Mouse (Mus musculus): ENCODE results near the gene Map2.

Map2 gene

GRCm38 (mm10) chr1:66175041-66175665, at the start of gene Map2:
Gene Map2, plus strand, starts transcription at chr1:66175273.
- peak; percentile 60 for DNase-seq (ENCODE audit: low read depth, low spot score)

- DNase-seq (ENCODE audit: low read depth, low spot score) = no peak
Observed at GRCm38 (mm10) chr1:66133014-66133413, 42.1 kb upstream of the Map2 start.

- DNase-seq (ENCODE audit: low read depth, low spot score) = no peak
Observed at GRCm38 (mm10) chr1:66135324-66135723, 39.7 kb upstream of the Map2 start.

- DNase-seq (ENCODE audit: low read depth, low spot score) = no peak
Observed at GRCm38 (mm10) chr1:66140686-66141085, 34.4 kb upstream of the Map2 start.

- no peak for DNase-seq (ENCODE audit: low read depth, low spot score)
Observed at GRCm38 (mm10) chr1:66145180-66145579, 29.9 kb upstream of the Map2 start.

GRCm38 (mm10) chr1:66148825-66149514, 26.1 kb upstream of the Map2 start:
- no peak for DNase-seq (ENCODE audit: low read depth, low spot score)

GRCm38 (mm10) chr1:66150806-66151205, 24.3 kb upstream of the Map2 start:
- no peak for DNase-seq (ENCODE audit: low read depth, low spot score)

GRCm38 (mm10) chr1:66157135-66157534, 17.9 kb upstream of the Map2 start:
- no peak for DNase-seq (ENCODE audit: low read depth, low spot score)

- DNase-seq (ENCODE audit: low read depth, low spot score) = no peak
Observed at GRCm38 (mm10) chr1:66157589-66157988, 17.5 kb upstream of the Map2 start.

GRCm38 (mm10) chr1:66164648-66165047, 10.4 kb upstream of the Map2 start:
- DNase-seq (ENCODE audit: low read depth, low spot score) = no peak

- DNase-seq (ENCODE audit: low read depth, low spot score) = no peak
Observed at GRCm38 (mm10) chr1:66168722-66169121, 6.4 kb upstream of the Map2 start.

GRCm38 (mm10) chr1:66172127-66172526, 2.9 kb upstream of the Map2 start:
- DNase-seq (ENCODE audit: low read depth, low spot score) = no peak

- no peak for DNase-seq (ENCODE audit: low read depth, low spot score)
Observed at GRCm38 (mm10) chr1:66173630-66174029, 1.4 kb upstream of the Map2 start.

GRCm38 (mm10) chr1:66176012-66176837, 1.2 kb downstream of the Map2 start:
- DNase-seq (ENCODE audit: low read depth, low spot score) = no peak

- peak; percentile 9 for DNase-seq (ENCODE audit: low read depth, low spot score)
Observed at GRCm38 (mm10) chr1:66176838-66177105, 1.7 kb downstream of the Map2 start.

- peak; percentile 11 for DNase-seq (ENCODE audit: low read depth, low spot score)
Observed at GRCm38 (mm10) chr1:66177489-66178170, 2.6 kb downstream of the Map2 start.

- no peak for DNase-seq (ENCODE audit: low read depth, low spot score)
Observed at GRCm38 (mm10) chr1:66187016-66187681, 12.1 kb downstream of the Map2 start.

- no peak for DNase-seq (ENCODE audit: low read depth, low spot score)
Observed at GRCm38 (mm10) chr1:66192401-66192800, 17.3 kb downstream of the Map2 start.

- DNase-seq (ENCODE audit: low read depth, low spot score) = no peak
Observed at GRCm38 (mm10) chr1:66192891-66193290, 17.8 kb downstream of the Map2 start.

GRCm38 (mm10) chr1:66195040-66195726, 20.1 kb downstream of the Map2 start:
- no peak for DNase-seq (ENCODE audit: low read depth, low spot score)

GRCm38 (mm10) chr1:66196240-66196639, 21.2 kb downstream of the Map2 start:
- no peak for DNase-seq (ENCODE audit: low read depth, low spot score)
